Mouse (Mus musculus) hindbrain, embryonic 15.5 days (tissue): Measurements from ENCODE around the gene Hivep3. TPM values are rescaled to one million over a fixed set of nuclear protein-coding genes. Genes with fewer than 3 reads are reported as not detected.

Experiments used
- ATAC-seq: fragments of 200-750 bp; cut with Nextera tagmentation; 2 replicates; pipeline ENCODE4 v1.8.0; 2017; ENCODE audit warnings: low read depth, moderate number of reproducible peaks, moderate TSS enrichment; ENCODE audit not compliant: low FRiP score
- H3K27ac ChIP-seq: fragments of 300-500 bp; sonication (generic); replicated peaks from 2 replicates; pipeline ENCODE4 v1.5.1; 2015; ENCODE audit warnings: mild to moderate bottlenecking, inconsistent platforms
- H3K27me3 ChIP-seq: fragments of 300-500 bp; sonication (generic); 2 replicates; pipeline ENCODE4 v1.6.1; 2015; ENCODE audit warnings: control low read depth, inconsistent platforms
- H3K36me3 ChIP-seq: fragments of 300-500 bp; sonication (generic); 2 replicates; pipeline ENCODE4 v1.6.1; 2015; ENCODE audit warnings: control low read depth, inconsistent platforms
- H3K4me1 ChIP-seq: fragments of 300-500 bp; sonication (generic); replicated peaks from 2 replicates; pipeline ENCODE4 v1.6.1; 2015; ENCODE audit warnings: control low read depth, inconsistent platforms
- H3K4me2 ChIP-seq: fragments of 300-500 bp; sonication (generic); 2 replicates; pipeline ENCODE4 v1.6.1; 2015; ENCODE audit warnings: moderate library complexity, mild to moderate bottlenecking, inconsistent platforms
- H3K4me3 ChIP-seq: fragments of 300-500 bp; sonication (generic); 2 replicates; pipeline ENCODE4 v1.5.1; 2015; ENCODE audit warnings: mild to moderate bottlenecking, inconsistent platforms
- H3K9ac ChIP-seq: fragments of 300-500 bp; sonication (generic); 2 replicates; pipeline ENCODE4 v1.6.1; 2015; ENCODE audit warnings: inconsistent platforms
- H3K9me3 ChIP-seq: fragments of 300-500 bp; sonication (generic); 2 replicates; pipeline ENCODE4 v1.6.1; 2016; ENCODE audit warnings: control low read depth, inconsistent platforms
- WGBS: fragments of 180-500 bp; shearing (Covaris S2); methylation state at CpG from one replicate; pipeline ENCODE4 v1.1.7; 2015; 5-methylcytosine and 5-hydroxymethylcytosine counted together
- polyA plus RNA-seq: library from polyadenylated mRNA; unstranded; fragments of >200 nt; fragmentation: Nextera tagmentation; extraction: Ambion mirVana; gene quantifications from 2 replicates; pipeline ENCODE4 v1.2.1, GENCODE M21; 2015

Gene Hivep3
- 16.3 and 16.5 TPM in 2 replicates for polyA plus RNA-seq

DNA sequence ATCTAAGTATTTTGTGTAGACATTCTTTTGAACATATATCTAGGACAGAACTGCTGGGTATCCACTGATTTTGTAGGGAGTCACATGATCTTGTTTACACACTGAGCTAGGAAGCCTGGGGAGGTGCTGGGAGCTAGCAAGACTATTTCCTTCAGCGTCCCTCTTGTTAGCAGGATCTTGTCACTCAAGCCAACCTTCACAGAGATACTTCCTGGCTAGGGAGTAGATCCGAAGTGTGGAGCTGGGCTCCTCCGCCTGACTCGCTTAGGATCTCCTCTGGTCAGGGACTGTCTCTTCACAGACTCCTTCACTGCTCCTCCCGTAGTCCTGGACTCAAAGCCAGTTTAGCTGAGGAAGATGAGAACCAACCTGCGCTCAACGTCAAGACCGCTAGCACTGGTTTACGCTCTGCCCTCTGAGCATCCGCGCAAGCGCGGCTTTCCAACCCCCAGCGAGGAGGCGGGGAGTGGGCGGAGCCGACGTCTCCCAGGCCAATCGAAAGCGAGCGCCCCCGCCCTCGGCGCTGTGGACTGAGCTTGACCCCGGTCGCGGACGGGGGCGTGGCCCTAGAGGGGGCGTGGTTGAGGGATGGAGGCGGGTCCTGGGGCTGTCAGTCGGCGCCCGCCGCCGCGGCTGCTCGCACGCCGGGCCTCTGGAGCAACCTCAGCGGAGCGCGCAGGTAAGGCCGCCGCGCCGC is at the start of gene Hivep3:
Gene Hivep3 (plus strand): TSS at position 601 of the 697 bp plus-strand sequence.
- H3K27ac ChIP-seq, result peak within 1 kb of the TSS; percentile 77
- H3K4me3 ChIP-seq, result peak within 1 kb of the TSS; percentile 90
- no peaks in the 10 kb centered on the region for H3K9me3 ChIP-seq
- H3K4me2 ChIP-seq, result peak within 1 kb of the TSS; percentile 92
- no peaks in the 10 kb centered on the region for H3K36me3 ChIP-seq
- peak; percentile 98 for ATAC-seq
- H3K9ac ChIP-seq, result peak within 1 kb of the TSS; percentile 78
- H3K27me3 ChIP-seq, result peaks cover 23% of the 10 kb centered on the region
- 0% methylated on average over 47 of the region's 47 CpGs for WGBS
- peaks cover 16% of the 10 kb centered on the region for H3K4me1 ChIP-seq

DNA sequence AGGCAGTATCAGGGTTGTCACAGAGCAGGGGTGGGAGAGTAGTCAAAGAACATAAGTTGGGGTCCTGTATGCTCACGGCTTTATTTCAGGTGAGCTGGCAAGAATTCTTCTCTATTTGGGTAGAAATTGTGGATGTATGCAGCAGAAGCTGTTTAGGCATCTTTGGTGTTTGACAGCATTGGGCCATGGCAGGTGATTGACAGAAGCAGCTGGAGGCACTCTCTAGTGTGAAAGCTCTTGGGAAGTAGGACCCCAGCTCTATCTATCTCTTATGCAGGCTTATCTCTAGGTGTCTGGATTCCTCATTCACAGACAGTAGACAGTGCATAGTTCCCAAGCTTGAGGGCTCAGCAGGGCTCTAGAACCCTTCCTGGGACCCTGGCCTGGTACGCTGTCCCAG is 47.8 kb upstream of the Hivep3 start:
- Histone ChIP-seq H3K27ac (no peak overlapping the region), H3K4me3 (no peak overlapping the region), H3K4me1 (no peaks in the 10 kb centered on the region), H3K36me3 (no peaks in the 10 kb centered on the region), H3K27me3 (no peaks in the 10 kb centered on the region), H3K9ac (no peak overlapping the region), H3K9me3 (no peaks in the 10 kb centered on the region), H3K4me2 (no peak overlapping the region)
- WGBS, result 95% methylated on average over 2 of the region's 2 CpGs
- ATAC-seq, result no peak

- no peak overlapping the region for H3K9ac ChIP-seq
- no peaks in the 10 kb centered on the region for H3K9me3 ChIP-seq
- no peaks in the 10 kb centered on the region for H3K4me1 ChIP-seq
- H3K27ac ChIP-seq, result no peak overlapping the region
- H3K36me3 ChIP-seq, result no peaks in the 10 kb centered on the region
- 63% methylated on average over 2 of the region's 2 CpGs for WGBS
- no peak overlapping the region for H3K4me2 ChIP-seq
- H3K27me3 ChIP-seq, result no peaks in the 10 kb centered on the region
- no peak overlapping the region for H3K4me3 ChIP-seq
- ATAC-seq, result no peak
Observed at GRCm38 (mm10) chr4:119698339-119698738, 35.2 kb upstream of the Hivep3 start.

DNA sequence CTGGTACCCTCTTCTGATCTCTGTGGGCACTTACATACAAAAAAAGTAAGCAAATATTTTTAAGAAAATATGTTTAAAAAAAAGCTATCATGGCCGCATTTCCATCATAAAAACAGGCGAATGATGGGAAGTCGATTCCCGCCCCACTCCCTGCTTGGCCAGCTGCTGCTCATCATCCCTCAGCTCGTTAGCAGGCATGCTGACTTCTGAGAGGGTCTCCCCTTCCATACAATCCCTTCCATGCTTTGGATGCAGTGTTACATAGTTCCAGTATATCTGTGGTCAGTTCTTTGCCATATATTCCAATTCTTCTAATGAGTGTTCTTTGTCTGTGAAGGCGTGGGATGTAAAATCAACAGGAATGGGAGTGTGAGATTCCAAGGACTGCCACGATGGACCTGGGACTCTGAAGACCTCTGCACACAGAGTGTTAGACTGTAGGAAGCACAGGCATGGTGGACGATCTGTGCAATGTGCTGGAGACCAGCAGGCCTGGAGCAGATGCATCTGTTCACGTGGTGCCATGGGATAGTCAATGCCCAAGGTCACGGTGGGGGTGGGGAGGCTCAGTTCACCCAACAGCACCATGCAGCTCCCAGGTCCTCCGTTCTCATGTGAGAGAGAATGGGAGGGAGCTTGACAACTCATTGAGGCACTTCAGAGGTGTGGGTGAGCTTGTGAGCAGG is 32.2 kb upstream of the Hivep3 start:
- no peak for ATAC-seq
- Histone ChIP-seq H3K9me3 (no peaks in the 10 kb centered on the region), H3K27me3 (no peaks in the 10 kb centered on the region), H3K4me1 (no peaks in the 10 kb centered on the region), H3K36me3 (no peaks in the 10 kb centered on the region), H3K4me2 (no peak overlapping the region), H3K4me3 (no peak overlapping the region), H3K9ac (no peak overlapping the region), H3K27ac (no peak overlapping the region)
- 90% methylated on average over 11 of the region's 11 CpGs for WGBS

- no peak overlapping the region for H3K9ac ChIP-seq
- H3K4me3 ChIP-seq, result no peak overlapping the region
- H3K4me2 ChIP-seq, result no peak overlapping the region
- H3K27ac ChIP-seq, result no peak overlapping the region
- no peaks in the 10 kb centered on the region for H3K4me1 ChIP-seq
- no peaks in the 10 kb centered on the region for H3K27me3 ChIP-seq
- 84% methylated on average over 8 of the region's 8 CpGs for WGBS
- no peaks in the 10 kb centered on the region for H3K9me3 ChIP-seq
- no peaks in the 10 kb centered on the region for H3K36me3 ChIP-seq
- no peak for ATAC-seq
Observed at GRCm38 (mm10) chr4:119703965-119704364, 29.6 kb upstream of the Hivep3 start.

- no peak overlapping the region for H3K9ac ChIP-seq
- H3K36me3 ChIP-seq, result no peaks in the 10 kb centered on the region
- H3K4me2 ChIP-seq, result no peak overlapping the region
- no peaks in the 10 kb centered on the region for H3K4me1 ChIP-seq
- H3K27me3 ChIP-seq, result no peaks in the 10 kb centered on the region
- H3K4me3 ChIP-seq, result no peak overlapping the region
- no peak overlapping the region for H3K27ac ChIP-seq
- no peaks in the 10 kb centered on the region for H3K9me3 ChIP-seq
- WGBS, result 54% methylated on average over 5 of the region's 5 CpGs
- no peak for ATAC-seq
Observed at GRCm38 (mm10) chr4:119707326-119707725, 26.3 kb upstream of the Hivep3 start.

DNA sequence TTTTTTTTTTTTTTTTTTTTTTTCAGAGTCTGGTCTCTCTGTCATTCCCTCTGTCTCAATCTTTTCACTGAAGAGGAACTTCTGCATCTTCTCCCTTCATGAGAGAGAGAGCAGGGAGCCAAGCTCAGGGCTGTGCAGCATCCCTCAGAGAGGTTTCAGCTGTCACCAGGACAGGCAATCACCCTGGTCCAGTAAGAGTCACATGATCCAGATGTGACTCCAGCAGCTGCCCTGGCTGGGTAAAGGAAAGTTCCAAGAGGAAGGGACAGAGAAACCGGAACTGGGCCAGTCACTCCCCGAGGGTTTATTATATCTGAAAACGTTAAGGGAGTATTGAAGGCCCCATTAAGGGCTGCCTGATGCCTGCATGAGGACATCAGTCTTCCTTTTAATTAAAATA is 25.8 kb upstream of the Hivep3 start:
- no peak overlapping the region for H3K9ac ChIP-seq
- no peaks in the 10 kb centered on the region for H3K9me3 ChIP-seq
- no peak overlapping the region for H3K27ac ChIP-seq
- no peak overlapping the region for H3K4me3 ChIP-seq
- H3K36me3 ChIP-seq, result no peaks in the 10 kb centered on the region
- no peaks in the 10 kb centered on the region for H3K4me1 ChIP-seq
- no peak for ATAC-seq
- H3K4me2 ChIP-seq, result no peak overlapping the region
- H3K27me3 ChIP-seq, result no peaks in the 10 kb centered on the region
- 13% methylated on average over 3 of the region's 3 CpGs for WGBS

DNA sequence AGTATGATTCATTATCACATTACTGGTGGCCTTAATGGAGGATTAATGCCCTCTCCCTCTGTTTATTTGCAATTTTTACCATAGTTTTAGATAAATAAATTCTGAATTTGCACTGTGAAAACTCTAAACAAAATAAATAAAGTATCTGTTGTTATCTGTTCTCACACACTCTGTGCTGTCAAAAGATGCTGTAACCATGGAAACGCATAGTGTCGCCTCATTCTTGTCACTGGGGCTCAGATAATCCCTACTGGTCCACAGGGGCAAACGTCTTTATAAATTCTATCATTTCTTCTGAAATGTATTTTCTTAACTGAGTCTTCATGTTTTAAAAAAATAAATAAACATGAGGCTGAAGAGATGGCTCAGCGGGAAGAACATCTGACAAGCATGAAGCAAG is 23.4 kb upstream of the Hivep3 start:
- H3K9ac ChIP-seq, result no peak overlapping the region
- no peak for ATAC-seq
- H3K4me2 ChIP-seq, result no peak overlapping the region
- H3K27ac ChIP-seq, result no peak overlapping the region
- no peak overlapping the region for H3K4me3 ChIP-seq
- no peaks in the 10 kb centered on the region for H3K36me3 ChIP-seq
- no peaks in the 10 kb centered on the region for H3K9me3 ChIP-seq
- WGBS, result 65% methylated on average over 4 of the region's 4 CpGs
- no peaks in the 10 kb centered on the region for H3K27me3 ChIP-seq
- no peaks in the 10 kb centered on the region for H3K4me1 ChIP-seq

DNA sequence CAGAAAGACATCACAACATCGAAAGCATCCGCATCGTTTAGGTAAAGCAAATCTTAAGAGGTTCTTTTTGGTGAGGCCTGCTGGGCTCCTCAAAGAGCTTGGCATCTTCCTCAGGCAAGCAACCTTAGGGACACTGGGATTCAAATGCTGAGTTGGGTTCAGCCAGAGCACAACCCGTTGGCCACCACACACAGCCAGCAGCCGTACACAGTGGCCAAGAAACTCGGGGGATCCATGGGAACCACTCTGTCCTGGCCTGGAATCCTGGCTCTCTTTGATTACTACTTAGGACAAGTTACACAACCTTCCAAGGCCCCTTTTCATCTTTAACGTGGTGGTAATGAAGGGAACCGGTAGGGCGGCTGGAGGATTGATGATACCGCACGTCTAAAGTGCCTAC is 16.1 kb upstream of the Hivep3 start:
- no peaks in the 10 kb centered on the region for H3K9me3 ChIP-seq

GRCm38 (mm10) chr4:119721531-119721930 is 12.1 kb upstream of the Hivep3 start:
- Histone ChIP-seq H3K4me1 (no peaks in the 10 kb centered on the region), H3K4me3 (no peak overlapping the region), H3K4me2 (no peak overlapping the region), H3K27ac (no peak overlapping the region), H3K9ac (no peak overlapping the region), H3K27me3 (no peaks in the 10 kb centered on the region), H3K36me3 (no peaks in the 10 kb centered on the region), H3K9me3 (no peaks in the 10 kb centered on the region)
- 69% methylated on average over 3 of the region's 3 CpGs for WGBS
- ATAC-seq, result no peak

More for the DNA sequence above, 16.1 kb upstream of the Hivep3 start:
- H3K9ac ChIP-seq, result no peak overlapping the region
- no peak overlapping the region for H3K4me3 ChIP-seq
- ATAC-seq, result no peak
- H3K4me2 ChIP-seq, result no peak overlapping the region
- 62% methylated on average over 11 of the region's 11 CpGs for WGBS
- H3K27me3 ChIP-seq, result no peaks in the 10 kb centered on the region
- no peak overlapping the region for H3K27ac ChIP-seq
- H3K36me3 ChIP-seq, result no peaks in the 10 kb centered on the region
- no peaks in the 10 kb centered on the region for H3K4me1 ChIP-seq

GRCm38 (mm10) chr4:119726074-119726473 is 7.5 kb upstream of the Hivep3 start:
- no peaks in the 10 kb centered on the region for H3K9me3 ChIP-seq
- WGBS, result 84% methylated on average over 5 of the region's 5 CpGs
- no peaks in the 10 kb centered on the region for H3K36me3 ChIP-seq
- no peak overlapping the region for H3K9ac ChIP-seq
- H3K4me1 ChIP-seq, result no peaks in the 10 kb centered on the region
- peaks cover 1% of the 10 kb centered on the region; the same call in 1 of the 2 replicates for H3K27me3 ChIP-seq
- H3K4me2 ChIP-seq, result no peak overlapping the region
- H3K27ac ChIP-seq, result no peak overlapping the region
- no peak for ATAC-seq
- no peak overlapping the region for H3K4me3 ChIP-seq

DNA sequence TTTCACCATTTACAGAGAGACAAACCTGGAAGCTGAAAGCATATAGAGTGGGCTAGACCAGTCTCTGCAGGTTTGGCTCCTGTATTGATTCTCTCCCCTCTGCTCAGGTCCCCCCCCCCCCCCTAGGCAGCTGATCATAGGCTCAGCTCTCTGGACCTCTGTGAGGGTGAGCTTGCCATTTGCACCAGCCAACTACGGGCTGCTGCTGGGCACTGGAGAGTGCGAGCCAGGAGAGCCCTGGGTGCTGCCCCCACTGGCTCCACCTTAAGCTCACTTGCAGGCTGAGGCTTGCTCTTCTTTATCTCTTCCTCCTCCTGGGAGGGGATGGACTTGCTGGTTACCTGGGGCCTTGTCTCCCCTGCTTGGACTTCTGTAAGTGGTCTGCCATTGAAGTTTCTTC is 5.7 kb upstream of the Hivep3 start:
- Histone ChIP-seq H3K27ac (no peak overlapping the region), H3K4me2 (no peak overlapping the region), H3K36me3 (no peaks in the 10 kb centered on the region), H3K9me3 (no peaks in the 10 kb centered on the region), H3K9ac (no peak overlapping the region), H3K4me1 (0 out of 2 replicates have a peak, but pooled peaks cover 3% of the 10 kb centered on the region), H3K4me3 (no peak overlapping the region), H3K27me3 (peaks cover 2% of the 10 kb centered on the region; the same call in 1 of the 2 replicates)
- WGBS, result 79% methylated on average over 2 of the region's 2 CpGs
- ATAC-seq, result no peak
